Mouse (Mus musculus): ENCODE measurements around the gene Olfr1417.

- TF ChIP-seq CTCF (IDR thresholded peaks at IDR 0.05; ENCODE audit: low read depth, low read length), result no peak
- no peak for TF ChIP-seq POLR2AphosphoS5 (IDR thresholded peaks at IDR 0.05; ENCODE audit: insufficient replicate concordance, low read depth, low read length)
These were observed 27.2 kb downstream of the Olfr1417 start for GRCm38 (mm10) chr19:11811688-11812365.

Measured in G1E (cell line).